Mouse (Mus musculus) erythroblast, embryonic 14.5 days (primary cell): ENCODE measurements around the gene Raly.

ENCODE experiments used
- GATA1 ChIP-seq: IDR thresholded peaks from 2 replicates; pipeline ENCODE4 v1.6.1; 2012; ENCODE audit warnings: low read length, inconsistent platforms, mixed read lengths
- TAL1 ChIP-seq: IDR thresholded peaks from 3 replicates; pipeline ENCODE4 v1.6.1; 2012; ENCODE audit warnings: low read length, inconsistent platforms, mixed read lengths

GRCm38 (mm10) chr2:154876621-154877020, 85.7 kb downstream of the Raly start:
- no peak for TF ChIP-seq GATA1
- no peak for TF ChIP-seq TAL1
